Mouse (Mus musculus) hindbrain, embryonic 10.5 days (tissue): ENCODE results near the gene Melk. TPM values are rescaled to one million over a fixed set of nuclear protein-coding genes. Genes with fewer than 3 reads are reported as not detected.

Experiments
- DNase-seq: peaks from one replicate; pipeline ENCODE4 v3.0.0-alpha.2; 2017; ENCODE audit warnings: low spot score
- H3K27ac ChIP-seq: fragments of 300-500 bp; sonication (generic); 2 replicates; pipeline ENCODE4 v1.5.1; 2016; ENCODE audit warnings: mild to moderate bottlenecking, moderate library complexity
- H3K27me3 ChIP-seq: fragments of 300-500 bp; sonication (generic); 2 replicates; pipeline ENCODE4 v1.6.1; 2016; ENCODE audit warnings: mild to moderate bottlenecking; ENCODE audit not compliant: poor library complexity, insufficient read depth, severe bottlenecking
- H3K36me3 ChIP-seq: fragments of 300-500 bp; sonication (generic); 2 replicates; pipeline ENCODE4 v1.6.1; 2016; ENCODE audit warnings: mild to moderate bottlenecking, moderate library complexity
- H3K4me1 ChIP-seq: fragments of 300-500 bp; sonication (generic); replicated peaks from 2 replicates; pipeline ENCODE4 v1.6.1; 2016; ENCODE audit warnings: mild to moderate bottlenecking
- H3K4me3 ChIP-seq: fragments of 300-500 bp; sonication (generic); 2 replicates; pipeline ENCODE4 v1.5.1; 2016; ENCODE audit warnings: mild to moderate bottlenecking, moderate library complexity
- H3K9me3 ChIP-seq: fragments of 300-500 bp; sonication (generic); 2 replicates; pipeline ENCODE4 v1.6.1; 2016; ENCODE audit warnings: mild to moderate bottlenecking, moderate library complexity
- WGBS: fragments of 180-500 bp; shearing (Covaris S2); methylation state at CpG from one replicate; pipeline ENCODE4 v1.1.7; 2016; 5-methylcytosine and 5-hydroxymethylcytosine counted together
- polyA plus RNA-seq: library from polyadenylated mRNA; unstranded; fragments of >200 nt; fragmentation: Nextera tagmentation; extraction: Ambion mirVana; gene quantifications from 2 replicates; pipeline ENCODE4 v1.2.1, GENCODE M21; 2016

Gene Melk
- 53.7 and 74.1 TPM in 2 replicates for polyA plus RNA-seq

- peak within 1 kb of the TSS; percentile 94 for H3K27ac ChIP-seq
- peak; percentile 92 for DNase-seq
- H3K9me3 ChIP-seq, result no peaks in the 10 kb centered on the region
- H3K4me3 ChIP-seq, result peak within 1 kb of the TSS; percentile 92
- WGBS, result 1% methylated on average over 41 of the region's 41 CpGs
- H3K36me3 ChIP-seq, result peaks cover 26% of the 10 kb centered on the region
- peaks cover 22% of the 10 kb centered on the region for H3K4me1 ChIP-seq
- H3K27me3 ChIP-seq, result no peaks in the 10 kb centered on the region
Measured at GRCm38 (mm10) chr4:44300781-44301750, at the start of gene Melk. Gene Melk, plus strand, starts transcription at chr4:44300876.

DNA sequence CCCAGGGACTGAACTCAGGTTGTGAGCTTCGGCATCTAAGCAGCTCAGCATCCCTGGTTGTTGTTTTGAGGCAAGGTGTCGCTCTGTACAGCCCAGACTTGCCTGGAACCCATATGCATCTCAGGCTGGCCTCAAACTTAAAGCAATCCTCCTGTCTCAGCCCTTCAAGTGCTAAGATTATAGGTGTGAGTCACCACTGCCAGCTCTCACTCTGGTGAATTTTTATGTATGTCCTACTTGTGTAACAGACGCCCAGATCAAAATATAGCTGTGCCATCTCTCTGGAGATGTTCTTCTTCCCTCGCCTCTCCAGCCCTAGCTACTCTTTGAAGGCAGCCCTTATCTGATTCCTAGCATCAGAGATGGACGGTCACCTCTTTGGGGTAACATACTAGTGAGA, 49.2 kb upstream of the Melk start:
- Histone ChIP-seq H3K27me3 (0 out of 2 replicates have a peak, but pooled peaks cover 6% of the 10 kb centered on the region), H3K4me1 (peaks cover 55% of the 10 kb centered on the region)
- WGBS, result 82% methylated on average over 5 of the region's 5 CpGs

DNA sequence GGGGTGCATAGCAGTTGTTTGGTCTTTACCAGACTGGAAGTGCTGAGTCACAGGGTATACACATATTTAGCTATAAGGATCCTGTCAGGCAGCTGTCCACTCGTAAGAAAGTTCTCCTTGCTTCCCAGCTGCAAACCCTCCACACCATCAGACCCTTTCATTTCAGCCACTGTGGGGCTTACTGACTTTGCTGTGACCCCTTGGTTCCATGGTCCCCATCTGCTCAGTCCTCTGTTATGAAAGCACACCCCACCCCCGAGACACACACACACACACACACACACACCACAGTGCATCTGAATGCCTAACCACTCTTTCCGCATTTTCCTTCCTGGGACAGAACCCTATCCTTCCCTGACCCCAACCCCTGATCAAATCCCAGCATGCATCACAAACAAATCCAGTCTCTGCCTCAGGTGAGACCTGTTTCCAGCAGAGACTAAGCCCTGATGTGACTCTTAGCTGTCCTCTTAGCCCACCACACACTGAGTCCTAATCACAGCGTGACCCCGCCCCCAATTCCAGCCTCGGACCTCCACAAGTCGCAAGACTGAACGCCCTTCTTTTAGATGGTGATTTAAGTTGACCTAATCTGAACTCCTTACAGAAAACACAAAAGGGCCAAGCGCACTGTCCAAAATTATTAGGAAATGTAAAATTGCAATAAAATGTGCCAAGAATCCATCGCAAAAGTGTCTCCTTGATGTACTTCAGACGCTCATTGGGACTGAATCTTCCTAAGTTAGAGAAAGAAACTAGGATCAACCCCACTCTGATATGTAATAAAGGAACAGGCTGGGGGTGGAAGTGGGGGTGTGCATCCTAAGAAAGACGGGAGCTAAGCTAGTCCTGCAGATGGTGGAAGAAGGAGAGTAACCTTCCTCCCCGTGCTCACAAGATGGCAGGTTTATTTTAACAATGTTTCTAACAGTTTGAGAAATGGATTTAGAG, 48.4 kb upstream of the Melk start:
- Histone ChIP-seq H3K27ac (no peak overlapping the region), H3K36me3 (no peaks in the 10 kb centered on the region), H3K4me3 (no peak overlapping the region; the same call in 1 of the 2 replicates), H3K9me3 (no peaks in the 10 kb centered on the region), H3K27me3 (0 out of 2 replicates have a peak, but pooled peaks cover 6% of the 10 kb centered on the region), H3K4me1 (peaks cover 50% of the 10 kb centered on the region)
- peak; percentile 6 for DNase-seq
- 10% methylated on average over 13 of the region's 13 CpGs for WGBS

More for the DNA sequence above, 49.2 kb upstream of the Melk start:
- Histone ChIP-seq H3K36me3 (no peaks in the 10 kb centered on the region), H3K9me3 (no peaks in the 10 kb centered on the region), H3K27ac (no peak overlapping the region), H3K4me3 (no peak overlapping the region)
- DNase-seq, result no peak

DNA sequence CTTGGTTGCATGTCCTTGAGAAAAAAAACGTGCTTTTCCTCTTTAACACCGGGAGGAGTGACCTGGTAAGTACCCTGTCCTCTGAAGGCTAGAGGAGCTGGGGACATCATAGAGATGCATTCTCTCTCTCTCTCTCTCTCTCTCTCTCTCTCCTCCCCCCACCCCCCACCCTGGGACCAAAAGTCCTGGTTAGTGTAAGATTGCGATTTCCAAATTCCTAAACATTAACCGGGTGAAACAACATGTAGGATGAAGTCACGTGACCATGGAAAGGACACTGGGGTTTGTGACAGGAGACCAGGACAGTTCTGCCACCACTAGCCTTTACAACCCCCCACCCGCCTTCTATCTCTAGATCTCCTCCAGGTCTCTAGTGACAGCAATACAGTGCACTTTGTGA, 47.5 kb upstream of the Melk start:
- no peaks in the 10 kb centered on the region for H3K36me3 ChIP-seq
- H3K27ac ChIP-seq, result no peak overlapping the region
- peak overlapping the region; percentile 31 for H3K4me3 ChIP-seq
- no peak for DNase-seq
- WGBS, result 14% methylated on average over 6 of the region's 6 CpGs
- H3K9me3 ChIP-seq, result no peaks in the 10 kb centered on the region
- H3K4me1 ChIP-seq, result peaks cover 40% of the 10 kb centered on the region
- H3K27me3 ChIP-seq, result 0 out of 2 replicates have a peak, but pooled peaks cover 6% of the 10 kb centered on the region

- Histone ChIP-seq H3K9me3 (no peaks in the 10 kb centered on the region), H3K27ac (no peak overlapping the region), H3K27me3 (0 out of 2 replicates have a peak, but pooled peaks cover 6% of the 10 kb centered on the region), H3K4me1 (peaks cover 31% of the 10 kb centered on the region), H3K4me3 (no peak overlapping the region), H3K36me3 (no peaks in the 10 kb centered on the region)
- WGBS, result 81% methylated on average over 5 of the region's 5 CpGs
- DNase-seq, result no peak
Measured at GRCm38 (mm10) chr4:44254579-44254978, 46.1 kb upstream of the Melk start.

DNA sequence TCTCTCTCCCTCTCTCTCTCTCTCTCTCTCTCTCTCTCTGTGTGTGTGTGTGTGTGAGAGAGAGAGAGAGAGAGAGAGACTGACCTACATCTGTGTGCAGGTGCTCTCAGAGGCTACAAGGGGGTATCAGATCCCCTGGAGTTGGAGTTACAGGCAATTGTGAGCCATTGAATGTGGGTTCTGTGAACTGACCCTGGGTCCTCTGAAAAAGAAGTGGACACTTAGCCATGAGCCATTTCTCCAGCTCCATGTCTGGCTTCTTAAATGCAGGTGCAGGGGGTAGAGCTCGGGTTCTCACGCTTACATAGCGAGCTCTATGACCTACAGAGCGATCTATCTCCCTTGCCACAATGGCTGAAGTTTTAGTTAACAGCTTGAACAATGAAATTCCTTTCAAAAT, 41.5 kb upstream of the Melk start:
- Histone ChIP-seq H3K4me1 (peaks cover 3% of the 10 kb centered on the region; the same call in 1 of the 2 replicates), H3K4me3 (no peak overlapping the region), H3K36me3 (no peaks in the 10 kb centered on the region), H3K27me3 (no peaks in the 10 kb centered on the region), H3K27ac (no peak overlapping the region), H3K9me3 (no peaks in the 10 kb centered on the region)
- DNase-seq, result no peak
- 88% methylated on average over 4 of the region's 4 CpGs for WGBS

GRCm38 (mm10) chr4:44260244-44260643, 40.4 kb upstream of the Melk start:
- 3% methylated on average over 10 of the region's 10 CpGs for WGBS
- no peaks in the 10 kb centered on the region for H3K9me3 ChIP-seq
- no peak overlapping the region for H3K27ac ChIP-seq
- H3K36me3 ChIP-seq, result no peaks in the 10 kb centered on the region
- peak; percentile 62 for DNase-seq
- peaks cover 3% of the 10 kb centered on the region; the same call in 1 of the 2 replicates for H3K4me1 ChIP-seq
- no peaks in the 10 kb centered on the region for H3K27me3 ChIP-seq
- no peak overlapping the region for H3K4me3 ChIP-seq

GRCm38 (mm10) chr4:44265500-44265899, 35.2 kb upstream of the Melk start:
- Histone ChIP-seq H3K36me3 (no peaks in the 10 kb centered on the region), H3K27me3 (no peaks in the 10 kb centered on the region), H3K4me1 (no peaks in the 10 kb centered on the region), H3K4me3 (no peak overlapping the region), H3K27ac (no peak overlapping the region), H3K9me3 (no peaks in the 10 kb centered on the region)
- no peak for DNase-seq
- 89% methylated on average over 3 of the region's 3 CpGs for WGBS

DNA sequence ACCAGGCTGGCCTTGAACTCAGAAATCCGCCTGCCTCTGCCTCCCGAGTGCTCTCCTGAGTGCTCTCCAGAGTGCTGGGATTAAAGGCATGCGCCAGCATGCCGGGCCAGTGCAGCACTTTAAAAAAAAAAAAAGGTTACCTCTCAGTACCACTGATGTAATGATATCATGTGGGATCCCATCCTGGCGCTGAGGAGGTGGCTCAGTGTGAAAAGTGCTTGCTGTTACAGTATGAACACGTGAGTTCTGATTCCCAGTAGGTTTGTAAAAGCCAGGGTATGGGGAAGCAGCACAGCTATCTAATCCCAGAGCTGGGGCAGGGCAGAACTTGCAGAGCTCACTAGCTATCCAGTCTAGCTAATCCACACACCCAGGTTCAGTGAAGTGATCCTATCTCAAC, 33.2 kb upstream of the Melk start:
- Histone ChIP-seq H3K4me1 (no peaks in the 10 kb centered on the region), H3K27ac (no peak overlapping the region), H3K36me3 (no peaks in the 10 kb centered on the region), H3K4me3 (no peak overlapping the region), H3K9me3 (no peaks in the 10 kb centered on the region), H3K27me3 (no peaks in the 10 kb centered on the region)
- 90% methylated on average over 6 of the region's 6 CpGs for WGBS
- no peak for DNase-seq

DNA sequence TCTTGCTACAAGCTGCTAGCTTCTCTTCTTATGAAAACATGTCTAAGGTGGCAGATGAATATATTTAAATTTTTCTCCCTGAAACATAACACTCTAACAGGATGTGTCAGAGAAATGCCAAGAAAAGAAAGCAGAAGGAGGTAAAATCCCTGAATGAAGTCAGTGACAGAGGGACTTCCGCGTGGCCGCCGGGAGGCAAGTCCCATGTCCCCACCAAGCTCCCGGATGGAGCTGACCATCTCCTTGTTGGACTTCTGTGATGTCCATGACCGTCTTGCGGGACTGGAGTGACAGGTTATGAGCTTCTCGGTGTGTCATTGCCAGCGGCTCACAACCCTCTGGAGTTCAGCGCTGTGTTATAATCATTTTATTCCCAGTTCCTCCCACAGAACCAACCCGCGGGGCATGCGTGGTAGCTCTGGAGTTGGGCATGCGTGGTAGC, 31.3 kb upstream of the Melk start:
- H3K9me3 ChIP-seq, result no peaks in the 10 kb centered on the region
- no peaks in the 10 kb centered on the region for H3K27me3 ChIP-seq
- H3K36me3 ChIP-seq, result no peaks in the 10 kb centered on the region
- H3K27ac ChIP-seq, result no peak overlapping the region
- DNase-seq, result no peak
- H3K4me3 ChIP-seq, result no peak overlapping the region
- no peaks in the 10 kb centered on the region for H3K4me1 ChIP-seq
- 93% methylated on average over 14 of the region's 14 CpGs for WGBS

- DNase-seq, result no peak
- 73% methylated on average over 5 of the region's 5 CpGs for WGBS
- Histone ChIP-seq H3K9me3 (no peaks in the 10 kb centered on the region), H3K4me3 (no peak overlapping the region), H3K4me1 (no peaks in the 10 kb centered on the region), H3K27me3 (no peaks in the 10 kb centered on the region), H3K36me3 (no peaks in the 10 kb centered on the region), H3K27ac (no peak overlapping the region)
Measured at GRCm38 (mm10) chr4:44271134-44271533, 29.5 kb upstream of the Melk start.

DNA sequence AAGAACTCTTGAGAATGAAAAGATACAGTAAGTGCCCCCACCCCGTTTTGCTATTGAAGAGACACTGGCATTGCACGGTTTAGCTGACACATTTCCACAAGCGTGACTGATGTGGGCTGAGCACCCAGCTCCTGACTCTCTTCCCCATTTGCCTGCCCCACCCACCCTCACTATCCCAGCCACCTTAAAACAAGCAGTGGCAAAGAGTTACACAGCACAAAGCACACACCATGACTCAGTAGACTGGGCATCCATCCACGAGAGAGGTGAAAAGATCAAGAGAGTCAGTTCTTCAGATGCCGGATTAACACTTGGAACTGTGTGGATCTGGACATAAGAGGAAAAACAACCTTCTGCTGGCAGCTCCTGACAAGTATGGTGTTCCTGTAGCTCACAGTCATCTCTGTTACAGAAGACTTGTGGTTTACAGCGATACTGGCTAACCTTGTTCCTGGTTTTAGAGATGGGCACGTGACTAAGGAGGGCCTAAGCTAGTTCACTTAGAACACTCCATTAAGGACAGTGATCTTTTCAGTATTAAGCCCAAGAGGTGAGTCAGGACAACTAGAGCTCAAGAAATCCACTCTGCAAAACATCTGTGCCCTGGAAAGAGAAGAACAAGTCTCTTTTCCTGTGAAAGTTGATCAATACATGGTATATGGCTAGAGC, 18.9 kb upstream of the Melk start:
- Histone ChIP-seq H3K9me3 (no peaks in the 10 kb centered on the region), H3K4me3 (no peak overlapping the region), H3K27me3 (no peaks in the 10 kb centered on the region), H3K4me1 (no peaks in the 10 kb centered on the region), H3K27ac (no peak overlapping the region), H3K36me3 (no peaks in the 10 kb centered on the region)
- WGBS, result 83% methylated on average over 7 of the region's 7 CpGs
- DNase-seq, result no peak
